Mouse (Mus musculus) R1 (cell line): ENCODE results near the gene Pdcd6ip.

Source experiments
- DNase-seq: peaks from one replicate; pipeline ENCODE4 v3.0.0-alpha.2; 2018; ENCODE audit warnings: low read depth, low spot score

The Pdcd6ip gene

DNA sequence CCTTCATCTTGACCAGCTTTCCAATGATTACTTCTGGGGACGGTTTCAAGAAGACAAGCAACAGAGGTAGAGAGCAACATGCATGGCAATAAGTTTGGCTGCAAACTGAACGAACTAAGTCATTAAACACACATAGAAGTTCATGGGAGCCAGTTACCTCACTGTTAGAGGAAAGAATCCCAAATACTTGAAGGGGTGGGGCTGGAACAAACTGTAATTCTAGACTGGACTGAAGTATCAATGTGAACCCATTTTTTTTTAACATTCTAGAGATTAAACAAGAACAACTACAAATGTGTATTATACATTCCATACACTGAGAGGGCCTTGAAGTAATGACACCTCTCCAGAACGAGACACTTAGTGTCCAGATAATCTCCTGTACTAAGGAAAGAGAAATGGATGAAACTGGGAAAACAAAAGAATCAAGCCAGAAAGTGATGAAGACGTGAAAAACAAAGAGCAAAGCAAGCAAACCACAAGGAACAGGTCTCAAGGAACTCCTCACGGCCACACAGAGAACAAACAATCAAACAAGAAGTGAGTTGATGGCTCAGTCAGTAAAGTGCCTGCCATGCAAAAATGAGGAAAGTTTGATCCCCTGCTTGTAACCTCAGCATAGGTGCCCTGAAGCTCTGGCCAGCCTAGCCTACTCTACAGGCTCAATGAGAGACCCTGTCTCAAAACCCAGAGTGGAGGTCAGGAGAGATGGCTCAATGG lies 6.5 kb downstream of the Pdcd6ip start:
- no peak for DNase-seq

- no peak for DNase-seq
Measured at GRCm38 (mm10) chr9:113687461-113687860, 20.6 kb downstream of the Pdcd6ip start.

DNA sequence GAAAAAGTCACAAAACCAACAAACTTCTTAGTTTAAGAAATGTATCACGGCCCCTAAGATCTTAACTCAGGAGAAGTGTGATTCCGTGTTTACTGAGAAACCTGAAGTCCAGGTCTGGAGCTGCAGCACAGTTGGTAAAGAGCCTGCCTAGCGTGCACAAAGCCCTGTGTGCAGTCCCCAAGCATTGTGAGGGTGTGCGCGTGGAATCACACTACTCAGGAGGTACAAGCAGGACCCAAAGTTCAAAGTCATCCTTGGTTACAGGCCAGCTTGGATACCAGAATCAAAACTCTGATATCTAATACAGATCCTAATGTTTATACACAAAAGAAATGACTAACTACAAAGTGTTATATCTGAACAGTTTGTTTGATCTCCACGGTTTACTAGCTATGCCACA lies 34.3 kb downstream of the Pdcd6ip start:
- DNase-seq = no peak

- no peak for DNase-seq
Measured at GRCm38 (mm10) chr9:113672352-113672751, 35.7 kb downstream of the Pdcd6ip start.

DNA sequence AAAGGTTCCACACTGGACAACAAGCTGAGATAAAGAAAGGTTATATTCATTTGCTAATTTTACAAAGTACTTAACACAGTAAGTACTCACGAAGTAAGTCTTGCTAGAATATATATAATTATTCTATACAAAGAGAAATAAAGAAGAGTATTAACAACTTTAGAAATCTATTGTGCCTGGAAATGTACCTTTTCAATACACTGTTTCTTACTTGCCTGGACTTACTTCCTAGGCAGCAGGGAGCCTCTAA lies 37.3 kb downstream of the Pdcd6ip start:
- no peak for DNase-seq

DNA sequence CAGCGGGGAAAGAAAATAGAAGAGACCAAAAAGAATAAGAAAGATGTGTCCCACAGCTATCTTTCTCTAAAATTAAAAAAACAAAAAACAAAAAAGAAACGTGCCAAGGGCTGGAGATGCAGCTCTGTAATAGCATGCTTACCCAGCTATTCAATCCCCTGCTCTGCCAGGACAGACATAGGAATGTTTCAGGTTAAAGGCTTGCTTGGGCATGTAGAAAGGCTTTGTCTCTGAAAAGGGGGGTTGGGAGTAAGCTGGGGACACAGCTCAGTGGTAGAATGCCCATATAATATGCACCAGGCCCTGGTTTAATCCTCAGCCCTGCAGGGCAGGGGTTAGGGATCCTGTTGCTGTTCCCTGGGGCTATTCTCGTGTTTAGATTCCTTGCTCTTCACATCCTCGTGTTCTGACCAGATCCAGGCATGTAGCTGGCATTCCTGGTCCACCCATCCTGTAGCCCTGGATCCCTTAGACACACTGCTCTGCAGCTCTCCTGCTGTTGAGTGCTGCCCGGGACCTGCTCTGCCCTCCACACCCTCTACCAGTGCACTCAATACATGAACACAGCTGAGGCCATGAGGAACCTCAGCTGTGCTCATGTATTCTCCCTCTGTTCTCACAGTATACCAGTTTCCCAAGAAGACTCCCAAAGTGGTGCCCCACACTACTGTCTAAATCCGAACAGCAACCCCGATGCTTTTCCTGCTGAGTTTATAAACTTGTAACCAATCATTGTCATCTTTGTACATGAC lies 37.8 kb downstream of the Pdcd6ip start:
- peak; percentile 76 for DNase-seq

- no peak for DNase-seq
Measured at GRCm38 (mm10) chr9:113663476-113663875, 44.6 kb downstream of the Pdcd6ip start.

GRCm38 (mm10) chr9:113657837-113658236 lies 50.2 kb downstream of the Pdcd6ip start:
- DNase-seq = no peak

- DNase-seq = peak; percentile 49
Measured at GRCm38 (mm10) chr9:113653571-113653970, 54.5 kb downstream of the Pdcd6ip start.

DNA sequence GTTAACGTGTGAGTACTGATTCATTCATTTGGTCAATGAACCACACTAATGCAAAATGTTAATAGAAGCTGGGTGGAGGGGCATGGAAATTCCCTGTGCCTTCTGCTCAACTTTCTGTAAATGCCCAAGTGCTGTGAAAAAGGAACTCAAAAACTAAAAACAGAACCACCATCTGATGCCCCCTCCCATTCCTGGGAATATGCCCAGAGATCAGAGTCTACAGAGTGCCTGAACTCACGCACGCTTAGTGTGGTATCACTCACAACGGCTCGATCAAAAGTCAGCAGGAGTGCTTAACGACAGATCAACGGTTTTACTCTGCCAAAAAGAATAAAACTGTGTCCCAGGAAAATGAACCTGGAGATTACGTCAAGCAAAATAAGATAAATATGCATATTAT lies 57.3 kb downstream of the Pdcd6ip start:
- DNase-seq = no peak

DNA sequence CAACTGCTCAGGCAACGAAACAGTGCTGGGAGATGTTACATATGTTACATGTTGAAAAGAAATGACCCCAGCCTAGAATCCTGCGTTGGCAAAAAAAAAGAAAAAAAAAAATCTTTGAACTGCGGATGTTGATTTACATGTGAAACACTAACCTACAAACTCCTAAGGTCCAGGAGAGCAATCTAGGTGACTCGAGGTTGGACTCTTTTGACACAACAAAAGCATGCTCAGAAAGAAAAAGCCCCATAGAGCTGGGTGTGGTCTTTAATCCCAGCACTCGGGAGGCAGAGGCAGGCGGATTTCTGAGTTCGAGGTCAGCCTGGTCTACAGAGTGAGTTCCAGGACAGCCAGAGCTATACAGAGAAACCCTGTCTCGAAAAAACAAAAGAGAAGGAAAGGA lies 58.8 kb downstream of the Pdcd6ip start:
- DNase-seq = peak; percentile 76

DNA sequence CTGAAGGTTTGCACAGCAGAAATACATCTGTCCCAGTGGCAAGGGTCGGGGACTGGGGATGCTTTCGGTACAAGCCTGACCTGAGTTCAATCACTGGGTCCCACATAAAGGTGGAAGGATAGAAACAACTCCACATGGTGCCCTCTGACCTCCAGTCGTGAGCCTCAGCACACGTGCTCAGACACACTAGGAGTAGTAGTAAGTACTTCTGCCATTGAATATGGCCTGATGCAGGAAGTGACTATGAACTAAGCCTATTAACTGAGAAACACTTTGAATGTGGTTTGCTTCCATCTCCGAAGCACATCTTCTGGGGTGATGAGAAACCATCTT lies 62.3 kb downstream of the Pdcd6ip start:
- DNase-seq = no peak

GRCm38 (mm10) chr9:113645153-113645836 lies 62.8 kb downstream of the Pdcd6ip start:
- peak; percentile 72 for DNase-seq

DNA sequence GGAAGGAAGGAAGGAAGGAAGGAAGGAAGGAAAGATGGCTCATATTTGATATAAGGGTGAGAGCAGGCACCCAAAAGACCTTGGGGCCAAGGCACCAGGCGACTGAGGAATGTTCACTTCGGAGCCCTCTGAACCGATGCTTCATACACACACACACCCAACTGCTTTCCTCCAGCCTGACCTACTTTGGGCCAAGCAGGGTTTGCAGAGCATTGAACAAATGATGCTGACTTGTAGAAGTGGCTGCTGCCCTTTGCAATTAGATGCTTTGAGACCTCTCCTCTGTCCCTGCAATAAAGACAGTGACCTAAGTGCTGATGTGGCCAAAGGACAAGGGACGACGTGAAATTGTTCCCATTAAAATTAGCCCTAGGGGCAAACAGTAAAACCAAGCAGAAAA lies 63.4 kb downstream of the Pdcd6ip start:
- no peak for DNase-seq

DNA sequence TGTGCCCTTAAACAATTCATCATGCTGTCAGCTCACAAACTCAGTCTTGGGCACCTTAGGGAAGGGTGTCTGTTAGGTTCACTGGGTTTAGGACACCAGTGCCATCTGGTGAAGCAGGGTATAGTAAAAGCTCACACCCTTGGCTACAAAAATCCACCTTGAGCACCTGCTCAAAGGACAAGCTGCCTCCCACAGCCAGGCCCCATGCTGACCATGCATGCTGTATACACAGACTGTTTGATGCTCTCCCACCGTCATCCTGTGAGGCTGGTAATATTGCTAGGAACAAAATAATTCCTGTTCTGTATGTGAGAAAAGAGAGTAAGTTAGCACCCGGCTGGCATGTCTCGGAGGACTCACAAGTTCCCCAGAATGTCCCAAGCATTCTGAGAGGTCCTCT lies 64.0 kb downstream of the Pdcd6ip start:
- no peak for DNase-seq

GRCm38 (mm10) chr9:113643669-113644068 lies 64.4 kb downstream of the Pdcd6ip start:
- no peak for DNase-seq

GRCm38 (mm10) chr9:113634986-113635385 lies 73.1 kb downstream of the Pdcd6ip start:
- DNase-seq = no peak

DNA sequence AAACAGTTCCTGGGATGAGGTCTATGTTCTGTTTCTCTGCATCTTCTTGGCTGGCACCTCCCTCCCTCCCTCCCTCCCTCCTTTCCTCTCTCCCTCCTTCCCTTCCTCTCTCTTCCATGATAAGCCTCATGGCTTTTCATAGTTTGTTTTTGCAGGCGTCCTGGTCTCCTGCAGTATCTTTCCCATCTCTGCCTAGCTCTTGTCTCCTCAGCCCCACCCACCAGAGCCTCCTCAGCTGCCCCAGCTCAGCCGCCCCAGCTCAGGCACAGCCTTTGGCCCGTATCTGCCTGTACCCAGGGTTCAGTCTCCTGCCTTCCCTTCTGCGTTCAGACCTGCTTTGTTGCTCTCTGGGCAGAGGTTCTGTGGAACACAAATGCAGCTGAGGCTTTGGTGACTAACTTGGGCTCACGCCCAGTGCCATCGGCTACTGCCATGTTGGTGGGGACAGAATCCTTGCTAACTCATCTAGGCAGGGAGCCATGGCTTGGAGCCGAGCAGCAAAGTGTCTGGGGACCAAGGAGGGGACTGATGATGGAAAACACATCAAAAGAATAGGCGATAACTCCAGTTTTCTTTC lies 74.8 kb downstream of the Pdcd6ip start:
- no peak for DNase-seq

GRCm38 (mm10) chr9:113632350-113633043 lies 75.6 kb downstream of the Pdcd6ip start:
- DNase-seq = no peak

GRCm38 (mm10) chr9:113629632-113630031 lies 78.4 kb downstream of the Pdcd6ip start:
- peak; percentile 71 for DNase-seq

GRCm38 (mm10) chr9:113629191-113629590 lies 78.9 kb downstream of the Pdcd6ip start:
- DNase-seq = no peak

DNA sequence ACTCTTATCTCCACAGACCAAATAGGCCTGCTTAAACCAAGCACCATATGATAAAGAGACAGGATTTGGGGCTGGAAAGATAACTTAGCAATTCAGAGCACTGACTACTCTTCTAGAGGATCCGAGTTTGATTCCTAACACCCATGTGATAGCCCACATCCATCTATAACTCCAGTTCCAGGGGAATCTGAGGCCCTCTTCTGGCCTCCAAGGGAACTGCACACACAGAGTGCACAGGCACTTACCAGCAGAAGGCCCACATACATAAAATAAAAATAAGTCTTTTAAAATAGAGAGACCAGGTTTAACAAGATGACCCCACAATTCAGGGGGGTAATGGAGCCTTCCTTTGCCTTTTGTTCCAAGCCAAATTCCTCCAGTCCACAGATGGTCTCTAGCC lies 79.3 kb downstream of the Pdcd6ip start:
- peak; percentile 64 for DNase-seq
